Mouse (Mus musculus) embryonic facial prominence, embryonic 10.5 days (tissue): ENCODE measurements around the gene Sgms1. TPM values are rescaled to one million over a fixed set of nuclear protein-coding genes. Genes with fewer than 3 reads are reported as not detected.
"Not testable (repeated sequence)": the region's sequence is repeated elsewhere in the genome, so short reads cannot be mapped to it uniquely, and the experiment has no call there.

ENCODE experiments used
- DNase-seq: peaks from one replicate; pipeline ENCODE4 v3.0.0-alpha.2; 2017; ENCODE audit warnings: low spot score
- H3K27ac ChIP-seq: fragments of 300-500 bp; sonication (generic); replicated peaks from 2 replicates; pipeline ENCODE4 v1.5.1; 2016; ENCODE audit warnings: mild to moderate bottlenecking
- H3K27me3 ChIP-seq: fragments of 300-500 bp; sonication (generic); replicated peaks from 2 replicates; pipeline ENCODE4 v1.6.1; 2016; ENCODE audit warnings: low read depth, mild to moderate bottlenecking; ENCODE audit not compliant: poor library complexity, severe bottlenecking
- H3K36me3 ChIP-seq: fragments of 300-500 bp; sonication (generic); replicated peaks from 2 replicates; pipeline ENCODE4 v1.6.1; 2016; ENCODE audit warnings: mild to moderate bottlenecking, moderate library complexity
- H3K4me1 ChIP-seq: fragments of 300-500 bp; sonication (generic); 2 replicates; pipeline ENCODE4 v1.6.1; 2016
- H3K4me3 ChIP-seq: fragments of 300-500 bp; sonication (generic); 2 replicates; pipeline ENCODE4 v1.5.1; 2016; ENCODE audit warnings: mild to moderate bottlenecking, moderate library complexity
- H3K9me3 ChIP-seq: fragments of 300-500 bp; sonication (generic); 2 replicates; pipeline ENCODE4 v1.6.1; 2016; ENCODE audit warnings: mild to moderate bottlenecking
- WGBS: fragments of 180-500 bp; shearing (Covaris S2); methylation state at CpG from one replicate; pipeline ENCODE4 v1.1.7; 2016; 5-methylcytosine and 5-hydroxymethylcytosine counted together
- polyA plus RNA-seq: library from polyadenylated mRNA; unstranded; fragments of >200 nt; fragmentation: Nextera tagmentation; extraction: Ambion mirVana; gene quantifications from 2 replicates; pipeline ENCODE4 v1.2.1, GENCODE M21; 2016

Sgms1 gene
- polyA plus RNA-seq, 1 experiment from 2014 or later, result 16.6 TPM

DNA sequence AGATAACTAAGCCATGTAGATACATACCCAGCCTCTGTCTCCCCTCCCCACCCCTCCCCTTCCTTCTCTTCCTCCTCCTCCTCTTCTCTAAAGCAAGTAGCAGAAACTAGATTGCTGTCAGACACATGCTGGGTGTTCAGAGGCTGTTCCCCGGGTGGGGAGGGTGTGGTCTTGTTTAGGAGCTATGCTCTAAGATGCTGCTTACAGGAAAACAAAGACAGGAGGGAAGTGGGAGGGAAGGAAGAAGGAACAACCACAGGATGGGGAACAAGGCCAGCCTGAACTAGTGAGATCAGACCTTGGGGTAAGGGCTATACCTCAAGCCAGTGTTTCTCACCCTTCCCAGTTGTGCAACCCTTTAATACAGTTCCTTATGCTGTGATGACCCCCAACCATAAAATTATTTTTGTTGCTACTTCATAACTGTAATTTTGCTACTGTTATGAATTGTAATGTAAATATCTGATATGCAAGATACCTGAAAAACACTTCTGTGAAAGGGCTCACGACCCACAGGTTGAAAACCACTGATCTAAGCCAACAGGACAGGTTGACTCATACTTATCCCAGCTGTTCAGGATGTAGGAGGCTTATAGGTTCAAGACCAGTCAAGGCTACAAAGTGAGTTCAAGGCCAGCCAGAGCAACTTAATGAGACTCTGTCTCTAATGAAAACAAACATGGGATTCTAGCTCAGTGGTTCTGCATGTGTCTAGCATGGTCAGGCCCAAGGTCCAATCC lies 61.3 kb downstream of the Sgms1 start:
- no peak overlapping the region for H3K4me3 ChIP-seq
- H3K36me3 ChIP-seq, result no peaks in the 10 kb centered on the region
- H3K9me3 ChIP-seq, result no peaks in the 10 kb centered on the region
- no peak for DNase-seq
- 46% methylated on average over 2 of the region's 2 CpGs for WGBS
- H3K27ac ChIP-seq, result no peak overlapping the region
- H3K27me3 ChIP-seq, result no peaks in the 10 kb centered on the region
- peaks cover 45% of the 10 kb centered on the region for H3K4me1 ChIP-seq

DNA sequence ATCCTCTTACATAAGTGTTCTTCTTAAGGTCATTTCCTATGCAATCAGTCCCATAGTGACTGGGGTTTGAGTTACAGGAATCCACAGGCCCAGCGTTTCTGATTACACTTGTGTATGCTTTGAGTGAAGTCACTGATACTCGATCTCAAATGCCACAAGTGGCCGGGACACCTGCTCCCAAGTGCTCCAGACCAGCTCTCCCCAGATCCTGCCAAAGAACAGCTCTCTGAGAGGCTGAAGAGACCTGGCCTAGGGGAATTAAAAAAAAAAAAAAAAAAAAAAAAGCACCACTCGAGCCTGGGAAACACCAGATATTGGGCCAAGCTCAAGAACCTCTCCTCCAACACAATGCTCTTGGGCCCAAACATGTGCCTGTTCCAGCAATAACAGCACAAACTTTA lies 62.9 kb downstream of the Sgms1 start:
- no peaks in the 10 kb centered on the region for H3K36me3 ChIP-seq
- peaks cover 61% of the 10 kb centered on the region for H3K4me1 ChIP-seq
- no peak overlapping the region for H3K4me3 ChIP-seq
- H3K27ac ChIP-seq, result no peak overlapping the region
- WGBS, result 44% methylated on average over 4 of the region's 4 CpGs
- DNase-seq, result peak; percentile 36
- no peaks in the 10 kb centered on the region for H3K9me3 ChIP-seq
- H3K27me3 ChIP-seq, result no peaks in the 10 kb centered on the region

DNA sequence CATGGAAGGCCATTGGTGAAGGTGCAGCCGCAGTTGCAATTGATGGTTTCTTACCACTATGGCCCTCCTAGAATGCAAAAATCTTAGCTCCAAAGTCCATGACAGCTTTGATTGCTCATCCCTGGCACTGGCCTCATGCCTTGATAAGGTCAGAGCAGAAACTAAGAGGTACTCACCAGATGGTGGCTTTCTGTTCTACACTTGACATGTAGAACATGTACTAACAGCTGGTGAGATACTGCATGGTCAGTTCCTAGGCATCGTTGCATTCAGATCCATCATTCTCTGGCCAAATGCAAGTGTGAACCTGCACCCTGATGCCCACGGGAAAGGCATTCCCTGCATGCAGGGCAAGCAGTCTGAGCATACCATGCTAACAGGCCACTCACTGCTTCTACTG lies 63.4 kb downstream of the Sgms1 start:
- H3K27ac ChIP-seq, result no peak overlapping the region
- no peaks in the 10 kb centered on the region for H3K36me3 ChIP-seq
- no peak overlapping the region for H3K4me3 ChIP-seq
- H3K4me1 ChIP-seq, result peaks cover 66% of the 10 kb centered on the region
- H3K9me3 ChIP-seq, result no peaks in the 10 kb centered on the region
- 77% methylated on average over 3 of the region's 3 CpGs for WGBS
- DNase-seq, result no peak
- no peaks in the 10 kb centered on the region for H3K27me3 ChIP-seq

DNA sequence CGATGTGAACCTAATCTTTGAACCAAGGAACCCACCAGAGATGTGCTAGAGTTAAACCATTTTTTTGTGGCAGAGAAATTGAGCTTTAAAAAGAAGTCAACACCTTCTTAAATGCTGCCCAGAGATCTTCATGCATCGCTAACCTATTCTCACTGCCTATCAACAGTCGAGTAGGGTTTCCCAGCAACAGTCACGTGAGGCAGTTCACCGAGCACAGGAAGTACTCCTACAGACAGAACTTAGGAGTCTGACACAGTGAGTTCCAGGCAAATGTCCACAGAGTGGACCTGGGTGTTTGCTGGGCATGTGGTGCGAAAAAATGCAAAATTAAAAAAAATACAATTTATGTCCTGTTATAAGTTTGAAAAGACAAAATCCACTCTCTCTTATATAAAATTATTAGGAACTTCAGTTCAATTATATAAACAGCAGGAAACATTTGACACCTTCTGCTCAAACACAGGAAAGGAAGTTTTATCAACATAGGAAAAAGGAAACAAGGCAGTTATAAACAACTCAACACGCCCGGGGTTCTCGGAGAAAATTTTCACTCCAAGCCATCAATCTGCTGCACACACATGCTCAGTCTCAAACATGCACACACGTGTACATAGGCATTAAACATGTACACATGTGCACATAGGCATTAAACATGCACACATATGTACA lies 64.3 kb downstream of the Sgms1 start:
- WGBS, result 60% methylated on average over 10 of the region's 10 CpGs
- Histone ChIP-seq H3K36me3 (no peaks in the 10 kb centered on the region), H3K9me3 (no peaks in the 10 kb centered on the region), H3K27ac (peak overlapping the region; percentile 44; the same call in 1 of the 2 replicates), H3K4me1 (peaks cover 75% of the 10 kb centered on the region), H3K4me3 (no peak overlapping the region), H3K27me3 (no peaks in the 10 kb centered on the region)
- peak; percentile 37 for DNase-seq

DNA sequence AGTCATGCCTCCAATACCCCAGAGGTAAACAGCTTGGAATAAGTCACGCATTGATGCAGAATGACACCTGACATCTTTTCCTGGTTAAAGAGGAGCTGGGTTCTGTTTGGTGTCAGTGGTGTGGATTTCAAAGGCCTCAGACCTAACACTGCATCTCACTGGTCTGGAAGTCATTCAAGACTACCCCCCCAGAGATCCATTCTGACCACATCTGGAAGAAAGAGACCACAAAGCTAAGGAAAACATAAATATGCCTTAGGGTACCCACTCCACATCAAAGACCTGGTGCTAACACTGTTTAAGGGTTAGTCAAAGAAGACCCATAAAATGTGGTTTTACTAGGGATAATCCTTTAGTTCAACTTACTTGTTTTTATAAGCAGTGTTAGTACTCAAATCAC lies 65.0 kb downstream of the Sgms1 start:
- WGBS, result 33% methylated on average over 1 of the region's 1 CpGs
- Histone ChIP-seq H3K27ac (peak overlapping the region; percentile 44; the same call in 1 of the 2 replicates), H3K36me3 (no peaks in the 10 kb centered on the region), H3K4me3 (no peak overlapping the region), H3K9me3 (no peaks in the 10 kb centered on the region), H3K27me3 (no peaks in the 10 kb centered on the region), H3K4me1 (peaks cover 82% of the 10 kb centered on the region)
- peak; percentile 54 for DNase-seq

DNA sequence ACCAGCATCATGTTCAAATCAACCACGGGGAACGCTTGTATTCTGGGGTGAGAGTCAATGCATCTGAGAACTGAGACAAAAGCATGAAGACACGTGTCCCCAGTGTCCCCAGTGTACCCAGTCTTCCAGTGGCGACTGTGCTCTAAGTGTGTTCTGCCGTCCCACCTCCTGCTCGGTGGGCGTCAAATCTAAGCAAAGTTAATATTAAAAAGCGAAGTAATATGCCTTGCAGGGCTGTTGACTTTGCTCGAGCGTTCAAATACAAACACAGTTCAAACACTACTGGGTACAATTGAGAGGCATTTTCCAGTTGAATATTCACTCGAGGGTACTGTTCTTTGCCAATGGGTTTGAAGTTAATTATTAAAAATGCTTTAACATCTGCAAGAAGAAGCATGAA lies 66.4 kb downstream of the Sgms1 start:
- Histone ChIP-seq H3K9me3 (no peaks in the 10 kb centered on the region), H3K4me3 (no peak overlapping the region), H3K27ac (no peak overlapping the region; the same call in 1 of the 2 replicates), H3K36me3 (no peaks in the 10 kb centered on the region), H3K4me1 (peaks cover 85% of the 10 kb centered on the region), H3K27me3 (no peaks in the 10 kb centered on the region)
- 78% methylated on average over 11 of the region's 11 CpGs for WGBS
- DNase-seq, result no peak

DNA sequence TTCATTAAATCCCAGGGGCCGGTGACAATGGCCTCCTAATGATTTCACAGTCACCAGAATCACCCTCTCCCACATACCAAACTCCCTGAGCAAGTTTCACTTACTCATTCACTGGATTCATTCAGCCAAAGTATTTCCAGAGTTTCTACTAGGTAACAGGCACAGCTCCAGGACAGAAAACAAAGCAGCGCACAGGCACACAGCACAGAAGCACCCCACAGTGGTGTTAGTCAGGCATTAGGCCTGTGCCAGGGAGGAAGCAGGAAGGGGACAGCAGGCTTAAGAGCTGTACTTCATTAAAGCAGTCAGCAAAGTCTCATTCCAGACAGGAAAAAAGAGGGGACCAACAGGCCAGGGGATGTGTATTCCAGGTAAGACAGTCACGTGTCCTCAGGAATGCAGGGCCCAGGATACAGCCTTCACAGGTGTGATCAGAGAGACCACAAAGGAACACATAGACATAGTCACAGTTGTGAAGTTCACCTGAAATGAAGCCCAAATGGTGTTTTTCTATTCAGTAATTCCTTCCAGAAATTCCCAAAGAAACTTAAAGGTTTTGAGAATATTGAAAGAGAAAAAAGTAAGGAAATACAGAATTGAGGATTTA lies 67.0 kb downstream of the Sgms1 start:
- Histone ChIP-seq H3K4me3 (no peak overlapping the region), H3K36me3 (no peaks in the 10 kb centered on the region), H3K9me3 (no peaks in the 10 kb centered on the region), H3K27ac (peak overlapping the region; percentile 71), H3K4me1 (peaks cover 85% of the 10 kb centered on the region), H3K27me3 (no peaks in the 10 kb centered on the region)
- peak; percentile 33 for DNase-seq
- WGBS, result 13% methylated on average over 3 of the region's 3 CpGs

DNA sequence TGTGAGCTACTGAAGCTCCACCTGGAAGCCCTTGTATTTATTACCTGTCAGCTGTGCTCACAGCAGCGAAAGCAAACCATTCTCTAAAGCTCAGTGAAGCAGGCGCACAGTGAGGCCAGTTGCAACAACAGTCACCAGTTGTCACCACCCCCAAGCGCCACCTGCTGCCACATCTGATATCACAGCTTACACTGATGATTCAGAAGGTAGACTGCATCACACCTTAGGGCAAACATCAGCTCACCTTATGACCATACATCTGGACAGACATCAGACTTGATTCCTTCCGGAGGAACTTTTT lies 69.2 kb downstream of the Sgms1 start:
- Histone ChIP-seq H3K27me3 (no peaks in the 10 kb centered on the region), H3K4me3 (no peak overlapping the region), H3K9me3 (no peaks in the 10 kb centered on the region), H3K27ac (no peak overlapping the region), H3K36me3 (no peaks in the 10 kb centered on the region), H3K4me1 (peaks cover 63% of the 10 kb centered on the region)
- WGBS, result 42% methylated on average over 4 of the region's 4 CpGs
- peak; percentile 56 for DNase-seq

DNA sequence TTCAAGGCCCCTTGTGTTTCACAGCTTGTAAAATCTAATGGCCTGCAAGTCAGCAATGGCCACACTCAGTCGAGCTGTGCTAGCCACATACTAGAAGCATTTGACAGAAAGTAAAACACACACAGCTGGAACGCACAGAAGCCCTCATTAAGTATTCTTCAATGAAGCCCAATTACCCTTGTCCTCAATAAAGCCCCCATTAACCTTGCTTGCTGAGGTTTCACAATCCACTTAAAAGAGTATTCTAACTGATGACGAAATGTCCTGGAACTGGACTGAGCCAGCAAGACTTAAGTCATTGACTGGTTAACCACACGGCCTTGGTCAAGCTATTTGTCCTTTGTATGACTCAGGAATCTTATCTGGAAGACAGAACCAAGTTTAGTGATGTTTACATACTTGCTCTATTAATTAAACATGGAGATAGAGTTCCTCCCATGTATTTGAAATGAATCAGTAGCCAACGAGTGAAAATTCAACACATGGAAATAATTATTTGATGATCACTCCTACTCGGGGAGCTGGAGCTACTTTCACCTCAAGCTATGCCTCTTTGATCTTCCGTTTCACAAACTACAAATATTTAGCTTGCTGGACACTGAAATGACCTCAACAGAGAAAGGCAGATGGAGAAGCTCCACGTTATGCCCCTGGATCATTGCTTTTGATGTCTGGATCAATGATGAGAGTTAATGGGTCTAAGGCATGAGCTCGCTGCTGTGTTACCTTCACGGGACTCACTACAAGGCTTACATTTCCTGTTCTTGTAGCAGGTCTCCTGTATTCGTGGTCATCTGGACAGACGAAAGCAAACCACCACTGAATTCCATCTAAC lies 69.8 kb downstream of the Sgms1 start:
- H3K4me1 ChIP-seq, result peaks cover 58% of the 10 kb centered on the region
- no peaks in the 10 kb centered on the region for H3K9me3 ChIP-seq
- DNase-seq, result no peak
- no peaks in the 10 kb centered on the region for H3K27me3 ChIP-seq
- WGBS, result 46% methylated on average over 12 of the region's 12 CpGs
- H3K27ac ChIP-seq, result no peak overlapping the region
- H3K4me3 ChIP-seq, result no peak overlapping the region
- no peaks in the 10 kb centered on the region for H3K36me3 ChIP-seq

DNA sequence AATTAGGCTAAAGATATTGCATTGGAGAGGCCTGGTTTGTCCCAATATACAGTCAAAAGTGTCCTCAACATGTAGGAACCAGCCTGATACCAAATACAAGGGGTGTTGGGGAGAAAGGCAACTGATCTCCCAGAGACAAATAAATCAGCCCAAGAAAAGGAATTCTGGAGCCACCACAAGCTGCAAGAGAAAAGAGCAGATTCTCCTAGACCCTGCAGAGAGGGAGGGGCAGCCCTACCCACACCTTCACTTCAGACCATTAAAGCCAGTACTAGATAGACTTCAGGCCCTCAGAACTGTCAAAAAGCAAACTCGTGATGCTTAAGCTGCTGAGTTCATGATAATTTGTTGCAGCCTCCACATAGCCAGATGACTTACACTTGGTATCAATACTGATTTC lies 70.5 kb downstream of the Sgms1 start:
- Histone ChIP-seq H3K27ac (no peak overlapping the region), H3K36me3 (no peaks in the 10 kb centered on the region), H3K4me1 (peaks cover 51% of the 10 kb centered on the region), H3K9me3 (no peaks in the 10 kb centered on the region), H3K4me3 (no peak overlapping the region), H3K27me3 (no peaks in the 10 kb centered on the region)
- 63% methylated on average over 1 of the region's 1 CpGs for WGBS
- DNase-seq, result no peak

DNA sequence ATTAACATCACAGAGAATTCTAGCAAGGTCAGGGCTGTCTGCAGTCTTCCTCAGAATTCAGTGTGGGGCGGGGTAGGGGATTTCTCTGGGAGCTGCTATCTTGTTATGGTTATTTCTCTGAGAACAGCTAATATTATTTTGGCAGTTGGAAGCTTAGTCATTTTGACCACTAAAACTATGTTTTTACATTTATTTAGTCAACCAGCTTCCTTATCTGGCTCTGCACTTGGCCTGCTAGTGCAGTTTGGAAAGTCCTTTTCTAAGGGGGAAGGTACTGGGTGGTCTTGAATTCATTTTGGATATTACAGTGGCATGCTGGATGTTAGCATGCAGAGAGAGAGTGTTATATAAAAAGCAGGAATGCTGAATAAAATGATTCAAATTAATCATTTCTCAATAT lies 72.2 kb downstream of the Sgms1 start:
- H3K4me1 ChIP-seq, result peaks cover 36% of the 10 kb centered on the region
- not testable (repeated sequence) for H3K27me3 ChIP-seq, H3K36me3 ChIP-seq, H3K4me3 ChIP-seq, H3K9me3 ChIP-seq, DNase-seq, H3K27ac ChIP-seq
- 95% methylated on average over 1 of the region's 1 CpGs for WGBS

DNA sequence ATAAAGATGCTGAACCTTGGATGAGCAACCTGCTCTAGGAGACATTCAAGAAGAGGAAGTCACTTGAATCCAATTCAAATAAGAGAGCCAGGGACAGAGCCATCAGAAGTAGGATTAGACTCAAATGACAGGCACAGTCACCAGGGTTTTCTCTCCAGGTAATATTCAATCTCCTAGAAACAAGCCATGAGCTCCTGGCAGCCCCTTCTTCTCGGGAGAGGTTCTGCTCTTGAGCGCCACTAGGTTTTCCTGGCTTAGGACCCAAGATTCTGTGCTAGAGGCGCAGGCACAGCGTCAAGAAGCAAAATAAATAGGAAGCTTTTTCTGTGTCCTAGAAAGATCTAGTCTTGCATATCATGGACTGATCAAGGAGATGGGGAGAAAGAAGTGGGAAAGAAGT lies 76.2 kb downstream of the Sgms1 start:
- no peak overlapping the region for H3K4me3 ChIP-seq
- no peak overlapping the region for H3K27ac ChIP-seq
- no peaks in the 10 kb centered on the region for H3K4me1 ChIP-seq
- H3K27me3 ChIP-seq, result no peaks in the 10 kb centered on the region
- H3K9me3 ChIP-seq, result no peaks in the 10 kb centered on the region
- DNase-seq, result no peak
- WGBS, result 89% methylated on average over 4 of the region's 4 CpGs
- H3K36me3 ChIP-seq, result no peaks in the 10 kb centered on the region
